ENCODE assay signal across 10 mouse cellular contexts in genomic region chr6:72276972-72277441, GRCm38 (mm10). TPM values are rescaled to one million over a fixed set of nuclear protein-coding genes. Genes with fewer than 3 reads are reported as not detected.
A peak's percentile ranks its signal among the peaks of the same experiment; 100 is the strongest.
DNase-seq lines count a peak whose midpoint lies in the region; ATAC-seq and TF ChIP-seq lines count a peak whose summit lies in the region.
"Had no signal": no experiment of that assay in that cellular context is flagged by ENCODE, and none has a peak within 500 bp of the region (broad histone marks: within the 10 kb centered on the region; RNA-seq: fewer than 3 reads in every experiment).

No protein-coding gene starts in this region.

- H3K27ac ChIP-seq in hindbrain, embryonic 16.5 days (ENCODE audit: low read depth, low read length): no peak overlapping the region
- no peak overlapping the region for H3K27ac ChIP-seq in hindbrain, embryonic 13.5 days
- peak overlapping the region; percentile 41; the same call in 1 of the 2 replicates for H3K27ac ChIP-seq in bone marrow, adult 2 months (ENCODE audit: control insufficient read depth, insufficient read depth, low read depth, low read length, poor library complexity)

- H3K4me1 ChIP-seq in hindbrain, embryonic 16.5 days (ENCODE audit: control insufficient read depth, insufficient read depth, low read depth, low read length): no peaks in the 10 kb centered on the region
- H3K4me1 ChIP-seq in hindbrain, embryonic 13.5 days (replicated peaks): 0 out of 2 replicates have a peak, but pooled peaks cover 2% of the 10 kb centered on the region
- peaks cover 11% of the 10 kb centered on the region for H3K4me1 ChIP-seq in bone marrow, adult 2 months (ENCODE audit: control insufficient read depth, insufficient read depth, low read length)

- TF ChIP-seq POLR2A in bone marrow, adult 2 months (IDR thresholded peaks at IDR 0.05; ENCODE audit: borderline replicate concordance, control insufficient read depth, low read depth, low read length): no peak

- no peaks in the 10 kb centered on the region for H3K36me3 ChIP-seq in hindbrain, embryonic 16.5 days (ENCODE audit: control insufficient read depth, insufficient read depth, low read length)
- H3K36me3 ChIP-seq in hindbrain, embryonic 13.5 days: no peaks in the 10 kb centered on the region

- peak; percentile 40 for DNase-seq in heart, postnatal 4 days
- DNase-seq in lung, postnatal 10 days: peak; percentile 81
- DNase-seq in embryo, embryonic 10 days (ENCODE audit: low spot score): no peak
- DNase-seq: adrenal gland, postnatal 10 days had no signal

- WGBS in hindbrain, embryonic 16.5 days: 84% methylated on average over 13 of the region's 13 CpGs
- 87% methylated on average over 13 of the region's 13 CpGs for whole genome bisulfite sequencing in hindbrain, embryonic 13.5 days
- 87% methylated on average over 13 of the region's 13 CpGs for WGBS in bone marrow, adult 2 months

- no peak overlapping the region for H3K4me2 ChIP-seq in hindbrain, embryonic 16.5 days (ENCODE audit: low read length)
- H3K4me2 ChIP-seq in hindbrain, embryonic 13.5 days: no peak overlapping the region

- H3K4me3 ChIP-seq in hindbrain, embryonic 16.5 days (ENCODE audit: low read length): no peak overlapping the region
- no peak overlapping the region for H3K4me3 ChIP-seq in hindbrain, embryonic 13.5 days
- H3K4me3 ChIP-seq in bone marrow, adult 2 months (replicated peaks; ENCODE audit: control insufficient read depth, low read depth, low read length): no peak overlapping the region

- no peaks in the 10 kb centered on the region for H3K9me3 ChIP-seq in hindbrain, embryonic 16.5 days (ENCODE audit: control insufficient read depth, low read length)
- H3K9me3 ChIP-seq in hindbrain, embryonic 13.5 days: no peaks in the 10 kb centered on the region

- ATAC-seq in hindbrain, embryonic 16.5 days: peak; percentile 30
- ATAC-seq in hindbrain, embryonic 13.5 days (ENCODE audit: low FRiP score): no peak
- no peak for ATAC-seq in frontal cortex, adult (ENCODE audit: low TSS enrichment)
- ATAC-seq in CD4-positive, CD25-positive, alpha-beta regulatory T cell, adult 4 months: no peak

- no peak overlapping the region for H3K9ac ChIP-seq in hindbrain, embryonic 16.5 days (ENCODE audit: low read depth, low read length)
- H3K9ac ChIP-seq in hindbrain, embryonic 13.5 days: no peak overlapping the region

- TF ChIP-seq CTCF in bone marrow, adult 2 months (IDR thresholded peaks at IDR 0.05; ENCODE audit: control insufficient read depth, insufficient read depth, low read length): no peak

- no peaks in the 10 kb centered on the region for H3K27me3 ChIP-seq in hindbrain, embryonic 16.5 days (replicated peaks; ENCODE audit: control insufficient read depth, insufficient read depth, low read length)
- H3K27me3 ChIP-seq in hindbrain, embryonic 13.5 days: no peaks in the 10 kb centered on the region

RNA-seq across cellular contexts. Expression of gene Sftpb, which starts 27.4 kb away (rescaled TPM):
- polyA plus RNA-seq in hindbrain, embryonic 16.5 days (2015; fragmentation: Nextera tagmentation; extraction: Ambion mirVana): 0.61 and 0.70 TPM in 2 replicates
- 0.40 TPM in 1 of 2 replicates, not detected in the other for polyA plus RNA-seq in hindbrain, embryonic 13.5 days (2015; fragmentation: Nextera tagmentation; extraction: Ambion mirVana)
- not detected in 2 replicates for polyA plus RNA-seq in bone marrow, adult 2 months (2011; ENCODE audit: insufficient read depth, insufficient read length, low replicate concordance, missing spikeins)
- not detected for total RNA-seq in heart, postnatal 4 days (2021)
- not detected for polyA plus RNA-seq in CD4-positive, CD25-positive, alpha-beta regulatory T cell, adult 4 months (2017; shearing (Covaris generic))
- total RNA-seq: common myeloid progenitor, adult 5-6 weeks had no signal

RNA-seq across cellular contexts. Expression of gene Atoh8, which starts 41.6 kb away (rescaled TPM):
- 3.9 and 4.7 TPM in 2 replicates for polyA plus RNA-seq in hindbrain, embryonic 16.5 days (2015; fragmentation: Nextera tagmentation; extraction: Ambion mirVana)
- 3.2 and 4.2 TPM in 2 replicates for polyA plus RNA-seq in hindbrain, embryonic 13.5 days (2015; fragmentation: Nextera tagmentation; extraction: Ambion mirVana)
- 0.56 and 1.9 TPM in 2 replicates for polyA plus RNA-seq in bone marrow, adult 2 months (2011; ENCODE audit: insufficient read depth, insufficient read length, low replicate concordance, missing spikeins)
- 1 to 10 TPM; 7.2 to 8.6 TPM for total RNA-seq in heart, postnatal 4 days (2021)
- not detected for polyA plus RNA-seq in CD4-positive, CD25-positive, alpha-beta regulatory T cell, adult 4 months (2017; shearing (Covaris generic))
